8 mouse cellular contexts compared by ENCODE assay signal in the genomic region with DNA sequence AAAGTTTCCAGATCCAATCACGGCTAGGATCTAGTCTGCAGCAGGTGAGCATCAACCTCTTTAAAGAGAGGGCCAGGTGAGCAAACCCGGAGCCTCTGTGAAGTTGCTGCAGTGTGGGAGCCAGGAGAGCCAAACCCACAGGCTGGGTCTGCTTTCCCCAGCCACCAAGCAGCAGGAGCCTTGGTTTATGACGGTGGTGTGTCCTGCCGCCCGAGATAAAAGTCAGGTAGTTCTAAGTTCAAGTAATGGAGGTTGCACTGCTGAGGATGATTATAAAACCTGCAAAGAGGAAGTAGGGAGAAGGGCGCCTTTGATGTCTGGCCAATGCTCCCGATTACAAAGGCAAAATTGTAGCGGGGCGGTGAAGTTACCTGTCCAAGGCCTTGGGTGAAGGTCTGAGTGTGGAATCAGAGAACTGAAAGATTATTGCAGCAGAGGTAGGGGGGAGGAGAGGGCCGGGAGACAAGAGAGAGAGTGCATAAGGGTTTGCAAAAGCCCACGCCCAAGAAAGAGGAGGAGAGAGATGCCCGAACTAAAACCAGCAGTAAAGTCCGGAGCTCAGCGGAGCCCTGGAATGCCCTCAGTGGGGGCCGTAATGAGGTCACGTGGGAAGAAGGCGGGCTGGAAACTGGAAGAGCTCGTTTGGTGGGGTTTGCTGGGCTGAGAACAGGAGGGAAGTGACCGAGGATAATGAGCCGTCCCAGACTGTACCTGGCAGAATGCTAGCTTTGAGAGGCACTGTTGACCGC. TPM values are rescaled to one million over a fixed set of nuclear protein-coding genes. Genes with fewer than 3 reads are reported as not detected.
A peak's percentile ranks its signal among the peaks of the same experiment; 100 is the strongest.
DNase-seq lines count a peak whose midpoint lies in the region; ATAC-seq and TF ChIP-seq lines count a peak whose summit lies in the region.

No protein-coding gene starts in this region.

- H3K9ac ChIP-seq in forebrain, embryonic 16.5 days (replicated peaks; ENCODE audit: low read depth, low read length), result peak overlapping the region; percentile 9
- peak overlapping the region; percentile 29; the same call in 1 of the 2 replicates for H3K9ac ChIP-seq in kidney, embryonic 15.5 days

- H3K27me3 ChIP-seq in forebrain, embryonic 16.5 days (replicated peaks; ENCODE audit: control insufficient read depth, insufficient read depth, low read length), result peaks cover 3% of the 10 kb centered on the region; the same call in 1 of the 2 replicates
- 0 out of 2 replicates have a peak, but pooled peaks cover 4% of the 10 kb centered on the region for H3K27me3 ChIP-seq in kidney, embryonic 15.5 days

- WGBS in forebrain, embryonic 16.5 days, result 8% methylated on average over 21 of the region's 21 CpGs
- WGBS in kidney, embryonic 15.5 days, result 3% methylated on average over 21 of the region's 21 CpGs

- H3K4me1 ChIP-seq in forebrain, embryonic 16.5 days (replicated peaks; ENCODE audit: control insufficient read depth, insufficient read depth, low read length), result peaks cover 8% of the 10 kb centered on the region
- H3K4me1 ChIP-seq in kidney, embryonic 15.5 days, result peaks cover 22% of the 10 kb centered on the region

- H3K4me3 ChIP-seq in layer of hippocampus, adult 2 months, result peak overlapping the region; percentile 24; the same call in 1 of the 2 replicates
- peak overlapping the region; percentile 24 for H3K4me3 ChIP-seq in forebrain, embryonic 16.5 days (replicated peaks; ENCODE audit: low read length)
- peak overlapping the region; percentile 37 for H3K4me3 ChIP-seq in kidney, embryonic 15.5 days (replicated peaks)

- no peaks in the 10 kb centered on the region for H3K9me3 ChIP-seq in forebrain, embryonic 16.5 days (ENCODE audit: control insufficient read depth, low read length)
- H3K9me3 ChIP-seq in kidney, embryonic 15.5 days (replicated peaks), result no peaks in the 10 kb centered on the region

- ATAC-seq in forebrain, embryonic 16.5 days, result no peak
- peak; percentile 84 for ATAC-seq in kidney, embryonic 15.5 days (replicated peaks; ENCODE audit: low FRiP score)

- intact Hi-C loops in left cerebral cortex, postnatal 25 days (cut with DNase I), result no loop called here

- DNase-seq in layer of hippocampus, adult 2 months (ENCODE audit: low spot score in 2 of 2), result no peak
- no peak for DNase-seq in layer of hippocampus, postnatal 25 days (ENCODE audit: extremely low spot score in 1 of 2, low spot score in 1 of 2)
- peak; percentile 86 for DNase-seq in lung, postnatal 25 days (ENCODE audit: low spot score)
- peak; percentile 77 for DNase-seq in retina, postnatal 1 day
- DNase-seq in layer of hippocampus, postnatal 10 days (ENCODE audit: low spot score in 2 of 2), result no peak
- no peak for DNase-seq in left cerebral cortex, postnatal 25 days (ENCODE audit: low spot score in 2 of 2)

- no peak overlapping the region for H3K27ac ChIP-seq in layer of hippocampus, adult 2 months
- no peak overlapping the region for H3K27ac ChIP-seq in forebrain, embryonic 16.5 days (ENCODE audit: low read length)
- peak overlapping the region; percentile 88 for H3K27ac ChIP-seq in kidney, embryonic 15.5 days

- TF ChIP-seq CTCF in layer of hippocampus, adult 2 months (conservative IDR thresholded peaks at IDR 0.05), result no peak

- H3K4me2 ChIP-seq in forebrain, embryonic 16.5 days (ENCODE audit: low read length), result peak overlapping the region; percentile 48
- H3K4me2 ChIP-seq in kidney, embryonic 15.5 days, result peak overlapping the region; percentile 60

- no peaks in the 10 kb centered on the region for H3K36me3 ChIP-seq in forebrain, embryonic 16.5 days (ENCODE audit: control insufficient read depth, insufficient read depth)
- H3K36me3 ChIP-seq in kidney, embryonic 15.5 days, result no peaks in the 10 kb centered on the region

RNA-seq across cellular contexts. Expression of a gene that starts 27.7 kb away (rescaled TPM):
- 10 to 100 TPM; 72.1 to 72.8 TPM for total RNA-seq in layer of hippocampus, adult 2 months (2021)
- 10 to 100 TPM; 65.7 to 81.0 TPM for total RNA-seq in layer of hippocampus, postnatal 25 days (2021)
- 133 and 147 TPM in 2 replicates for polyA plus RNA-seq in forebrain, embryonic 16.5 days (2015; fragmentation: Nextera tagmentation; extraction: Ambion mirVana)
- polyA plus RNA-seq in kidney, embryonic 15.5 days (2015; fragmentation: Nextera tagmentation; extraction: Ambion mirVana), result 164 and 168 TPM in 2 replicates
- total RNA-seq in layer of hippocampus, postnatal 10 days (2021), result 10 to 100 TPM; 56.1 to 59.9 TPM
- 10 to 100 TPM; 69.9 to 86.3 TPM for total RNA-seq in left cerebral cortex, postnatal 25 days (2021)

RNA-seq across cellular contexts. Expression of a gene that starts 47.2 kb away (rescaled TPM):
- total RNA-seq in layer of hippocampus, adult 2 months (2021), result 1 to 10 TPM; 3.1 to 3.9 TPM
- 1 to 10 TPM; 1.6 to 2.8 TPM for total RNA-seq in layer of hippocampus, postnatal 25 days (2021)
- 0.76 and 1.9 TPM in 2 replicates for polyA plus RNA-seq in forebrain, embryonic 16.5 days (2015; fragmentation: Nextera tagmentation; extraction: Ambion mirVana)
- polyA plus RNA-seq in kidney, embryonic 15.5 days (2015; fragmentation: Nextera tagmentation; extraction: Ambion mirVana), result 6.7 and 6.8 TPM in 2 replicates
- total RNA-seq in layer of hippocampus, postnatal 10 days (2021), result 1 to 10 TPM; 3.8 to 4.0 TPM
- 1 to 10 TPM; 1.9 to 2.7 TPM for total RNA-seq in left cerebral cortex, postnatal 25 days (2021)

RNA-seq across cellular contexts. Expression of a gene that starts 50.7 kb away (rescaled TPM):
- 100 to 1,000 TPM; 155 to 175 TPM for total RNA-seq in layer of hippocampus, adult 2 months (2021)
- total RNA-seq in layer of hippocampus, postnatal 25 days (2021), result 100 to 1,000 TPM; 128 to 163 TPM
- polyA plus RNA-seq in forebrain, embryonic 16.5 days (2015; fragmentation: Nextera tagmentation; extraction: Ambion mirVana), result 26.4 and 47.4 TPM in 2 replicates
- polyA plus RNA-seq in kidney, embryonic 15.5 days (2015; fragmentation: Nextera tagmentation; extraction: Ambion mirVana), result 4.4 and 5.1 TPM in 2 replicates
- 100 to 1,000 TPM; 149 to 174 TPM for total RNA-seq in layer of hippocampus, postnatal 10 days (2021)
- total RNA-seq in left cerebral cortex, postnatal 25 days (2021), result 100 to 1,000 TPM; 165 to 189 TPM

Comparison
In these comparisons a context has a peak if more than half of its experiments do, and no peak if none do; other contexts are left out.
1. DNase-seq: peak in lung, postnatal 25 days (single experiment) and retina, postnatal 1 day (single experiment); none in layer of hippocampus, adult 2 months (0 of 2), layer of hippocampus, postnatal 25 days (0 of 2), layer of hippocampus, postnatal 10 days (0 of 2) and left cerebral cortex, postnatal 25 days (0 of 2).
2. Peak in every context shown above with its lines, with median percentiles within 50 percentile points of each other: H3K4me3 ChIP-seq.